Mouse (Mus musculus) liver, embryonic 14.5 days (tissue): ENCODE measurements around the gene Tmem131l. TPM values are rescaled to one million over a fixed set of nuclear protein-coding genes. Genes with fewer than 3 reads are reported as not detected.

ENCODE experiments used
- ATAC-seq: fragments of 200-750 bp; cut with Nextera tagmentation; 2 replicates; pipeline ENCODE4 v1.8.0; 2017; ENCODE audit warnings: moderate number of reproducible peaks, mild to moderate bottlenecking, moderate library complexity; ENCODE audit not compliant: insufficient read depth
- DNase-seq, 3 experiments: peaks; one replicate each; pipeline ENCODE4 v3.0.0-alpha.2; 2012 to 2013; ENCODE audit warnings: low read depth in 3 of 3, low spot score in 3 of 3
- H3K27ac ChIP-seq: fragments of 300-500 bp; sonication (generic); 2 replicates; pipeline ENCODE4 v1.5.1; 2014; ENCODE audit warnings: moderate library complexity, mild to moderate bottlenecking, control low read depth, inconsistent platforms
- H3K27me3 ChIP-seq: fragments of 300-500 bp; sonication (generic); 2 replicates; pipeline ENCODE4 v1.6.1; 2014; ENCODE audit warnings: mild to moderate bottlenecking, low read length, moderate library complexity; ENCODE audit not compliant: control insufficient read depth, insufficient read depth
- H3K36me3 ChIP-seq: fragments of 300-500 bp; sonication (generic); replicated peaks from 2 replicates; pipeline ENCODE4 v1.6.1; 2014; ENCODE audit warnings: low read depth; ENCODE audit not compliant: control insufficient read depth, insufficient read depth
- H3K4me1 ChIP-seq, 2 experiments: fragments of 200-500 bp in 1 of 2; fragments of 300-500 bp in 1 of 2; sonication (generic) in 1 of 2; replicated peaks; 2 replicates each; pipeline ENCODE4 v1.6.1; 2012 to 2014; ENCODE audit warnings: antibody characterized with exemption in 1 of 2, inconsistent platforms in 1 of 2, low read length in 1 of 2; ENCODE audit not compliant: control insufficient read depth in 2 of 2, insufficient read depth in 2 of 2
- H3K4me2 ChIP-seq: fragments of 300-500 bp; sonication (generic); 2 replicates; pipeline ENCODE4 v1.6.1; 2014; ENCODE audit warnings: low read depth, mild to moderate bottlenecking, control low read depth, moderate library complexity
- H3K4me3 ChIP-seq, 2 experiments: fragments of 200-500 bp in 1 of 2; fragments of 300-500 bp in 1 of 2; sonication (generic) in 1 of 2; 2 replicates each; pipeline ENCODE4 v1.5.1; 2012 to 2014; ENCODE audit warnings: low read depth in 2 of 2, low read length in 2 of 2, mild to moderate bottlenecking in 2 of 2, control low read depth in 1 of 2, inconsistent platforms in 1 of 2, moderate library complexity in 1 of 2; ENCODE audit not compliant: insufficient read depth in 1 of 2
- H3K9ac ChIP-seq: fragments of 300-500 bp; sonication (generic); replicated peaks from 2 replicates; pipeline ENCODE4 v1.6.1; 2014; ENCODE audit warnings: mild to moderate bottlenecking, control low read depth, moderate library complexity
- H3K9me3 ChIP-seq: fragments of 300-500 bp; sonication (generic); 2 replicates; pipeline ENCODE4 v1.6.1; 2016; ENCODE audit warnings: low read length, mixed read lengths; ENCODE audit not compliant: control insufficient read depth
- CTCF ChIP-seq: IDR thresholded peaks from 2 replicates; pipeline ENCODE4 v1.5.1; 2016; ENCODE audit warnings: antibody characterized with exemption, low read depth, control low read depth
- EP300 ChIP-seq: IDR thresholded peaks from 2 replicates; pipeline ENCODE4 v1.6.1; 2016; ENCODE audit warnings: antibody characterized with exemption, low read depth
- WGBS: fragments of 180-500 bp; shearing (Covaris S2); extraction: QIAGEN DNeasy Blood & Tissue Kit; methylation state at CpG from one replicate; pipeline ENCODE4 v1.1.7; 2014; ENCODE audit not compliant: insufficient replicate concordance; 5-methylcytosine and 5-hydroxymethylcytosine counted together
- polyA plus RNA-seq, 2 experiments: library from polyadenylated mRNA; depleted of rRNA in 1 of 2; stranded (reverse) in 1 of 2; unstranded in 1 of 2; fragments of >200 nt; fragmentation: Nextera tagmentation in 1 of 2; extraction: Ambion mirVana in 1 of 2; gene quantifications; 2 replicates each; pipeline versions ENCODE4 v1.2.1 to v1.2.3; 2012 to 2014

The Tmem131l gene
- polyA plus RNA-seq, 2 experiments = 18.9 to 24.5 TPM

GRCm38 (mm10) chr3:84032933-84033730 lies 6.8 kb downstream of the Tmem131l start:
- H3K27me3 ChIP-seq = no peaks in the 10 kb centered on the region
- WGBS = 75% methylated on average over 10 of the region's 10 CpGs
- H3K36me3 ChIP-seq = peaks cover 21% of the 10 kb centered on the region
- H3K9ac ChIP-seq = no peak overlapping the region; the same call in 1 of the 2 replicates
- no peaks in the 10 kb centered on the region for H3K9me3 ChIP-seq
- peaks cover 36 to 40% of the 10 kb centered on the region in 2 experiments for H3K4me1 ChIP-seq
- no peak overlapping the region for H3K4me3 ChIP-seq
- no peak overlapping the region for H3K27ac ChIP-seq
- TF ChIP-seq EP300 = no peak
- TF ChIP-seq CTCF = no peak
- H3K4me2 ChIP-seq = no peak overlapping the region; the same call in 1 of the 2 replicates
- ATAC-seq (no peak), DNase-seq (no peak)

- peaks cover 29 to 34% of the 10 kb centered on the region in 2 experiments for H3K4me1 ChIP-seq
- H3K36me3 ChIP-seq = peaks cover 28% of the 10 kb centered on the region
- 91% methylated on average over 5 of the region's 5 CpGs for WGBS
Measured at GRCm38 (mm10) chr3:84032419-84032818, 7.6 kb downstream of the Tmem131l start.

GRCm38 (mm10) chr3:84031216-84031615 lies 8.8 kb downstream of the Tmem131l start:
- no peak overlapping the region for H3K9ac ChIP-seq
- no peak overlapping the region for H3K4me3 ChIP-seq
- H3K27ac ChIP-seq = no peak overlapping the region
- DNase-seq = no peak
- WGBS = 80% methylated on average over 3 of the region's 3 CpGs
- ATAC-seq = no peak
- H3K36me3 ChIP-seq = peaks cover 32% of the 10 kb centered on the region
- peaks cover 27% of the 10 kb centered on the region in 2 experiments for H3K4me1 ChIP-seq
- H3K9me3 ChIP-seq = no peaks in the 10 kb centered on the region
- no peaks in the 10 kb centered on the region for H3K27me3 ChIP-seq
- H3K4me2 ChIP-seq = no peak overlapping the region
- TF ChIP-seq EP300 (no peak), CTCF (no peak)

More at GRCm38 (mm10) chr3:84032419-84032818, 7.6 kb downstream of the Tmem131l start:
- H3K27me3 ChIP-seq = no peaks in the 10 kb centered on the region
- H3K4me3 ChIP-seq = no peak overlapping the region
- TF ChIP-seq EP300 (no peak), CTCF (no peak)
- no peaks in the 10 kb centered on the region for H3K9me3 ChIP-seq
- no peak overlapping the region for H3K27ac ChIP-seq
- ATAC-seq (no peak), DNase-seq (no peak)
- no peak overlapping the region for H3K4me2 ChIP-seq
- no peak overlapping the region for H3K9ac ChIP-seq

DNA sequence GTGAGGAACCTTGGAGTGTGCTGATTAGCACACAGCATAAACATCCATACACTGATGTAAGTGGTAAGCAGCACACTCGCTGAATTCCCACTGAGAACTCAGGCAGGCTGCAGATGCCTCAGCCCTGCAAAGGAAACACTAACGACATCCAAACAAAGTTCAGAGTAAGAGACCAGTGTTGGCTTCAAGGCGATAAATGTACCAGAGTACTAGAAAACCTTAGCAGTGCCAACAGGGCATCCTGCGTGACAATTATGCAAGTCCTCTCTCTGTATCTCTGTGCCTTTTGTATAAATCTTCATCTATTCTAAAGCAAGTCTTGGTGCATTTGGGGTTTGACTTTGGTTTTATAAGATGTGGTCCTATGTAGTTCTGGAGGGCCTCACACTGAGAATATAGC lies 11.0 kb downstream of the Tmem131l start:
- H3K36me3 ChIP-seq = peaks cover 35% of the 10 kb centered on the region
- H3K4me3 ChIP-seq = no peak overlapping the region
- TF ChIP-seq EP300 (no peak), CTCF (no peak)
- no peak overlapping the region for H3K27ac ChIP-seq
- H3K9ac ChIP-seq = no peak overlapping the region
- peaks cover 6 to 7% of the 10 kb centered on the region in 2 experiments for H3K4me1 ChIP-seq
- no peaks in the 10 kb centered on the region for H3K9me3 ChIP-seq
- no peak overlapping the region for H3K4me2 ChIP-seq
- ATAC-seq (no peak), DNase-seq (no peak)
- H3K27me3 ChIP-seq = no peaks in the 10 kb centered on the region
- WGBS = 74% methylated on average over 4 of the region's 4 CpGs

DNA sequence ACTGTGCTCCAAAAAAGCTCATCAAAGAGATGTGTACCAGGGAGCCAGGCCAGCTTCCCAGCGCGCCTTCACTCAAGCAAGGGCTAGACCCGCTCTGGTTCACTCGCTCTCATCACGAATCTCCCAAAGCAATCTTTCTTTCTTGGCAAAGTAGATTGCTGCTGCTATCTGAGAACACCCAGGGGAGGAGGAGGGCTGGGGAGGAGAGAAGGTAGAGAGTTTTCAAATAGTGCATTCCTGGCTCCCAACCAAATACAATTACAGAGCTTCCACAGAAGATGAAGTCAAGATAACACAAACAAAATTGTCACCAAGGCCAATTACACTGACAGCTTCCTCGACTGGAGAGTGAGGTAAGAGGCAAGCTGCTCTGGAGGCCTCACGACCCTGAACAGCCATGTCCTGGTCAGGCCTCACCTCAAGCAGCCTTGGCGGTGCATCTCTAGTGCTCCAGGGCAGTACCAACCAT lies 12.2 kb downstream of the Tmem131l start:
- no peaks in the 10 kb centered on the region for H3K9me3 ChIP-seq
- no peaks in the 10 kb centered on the region for H3K27me3 ChIP-seq
- no peak overlapping the region for H3K4me2 ChIP-seq
- DNase-seq = no peak
- TF ChIP-seq EP300 (no peak), CTCF (no peak)
- no peak overlapping the region for H3K27ac ChIP-seq
- no peak overlapping the region for H3K9ac ChIP-seq
- peaks cover 36% of the 10 kb centered on the region for H3K36me3 ChIP-seq
- 71% methylated on average over 8 of the region's 8 CpGs for WGBS
- H3K4me3 ChIP-seq = no peak overlapping the region
- ATAC-seq = no peak
- peaks cover 2 to 6% of the 10 kb centered on the region in 2 experiments for H3K4me1 ChIP-seq
